Mouse (Mus musculus) gastrocnemius, postnatal 4 days (tissue): ENCODE data around the gene Ager. TPM values are rescaled to one million over a fixed set of nuclear protein-coding genes. Genes with fewer than 3 reads are reported as not detected.

Source experiments
- DNase-seq, 2 experiments: peaks; one replicate each; pipeline ENCODE4 v3.0.0; 2021 to 2022; ENCODE audit warnings: low spot score in 2 of 2, mixed read lengths in 2 of 2
- long read RNA-seq, 2 experiments: library from polyadenylated mRNA; stranded (forward); transcript quantifications; one replicate each; pipeline ENCODE4 v2.0.0; 2021
- total RNA-seq, 2 experiments: library from RNA; stranded (reverse); gene quantifications; 2 replicates each; pipeline ENCODE4 v1.2.3; 2021

Ager gene
- total RNA-seq = 1 to 10 TPM; 2.0 to 3.0 TPM
- long read RNA-seq, experiment 1, partial matches to known transcripts = 1 of 1 reads
- long read RNA-seq, experiment 1, other reads (novel, unspliced or antisense) = 0 of 1 reads
- long read RNA-seq, experiment 2, partial matches to known transcripts = 1 of 3 reads
- long read RNA-seq, experiment 2, other reads (novel, unspliced or antisense) = 1 of 3 reads

GRCm38 (mm10) chr17:34597566-34598095 lies at the start of gene Ager:
Gene Ager (plus strand): TSS chr17:34597862.
- DNase-seq = no peak

- no peak for DNase-seq
These were observed 48.5 kb upstream of the Ager start for GRCm38 (mm10) chr17:34549156-34549555.

GRCm38 (mm10) chr17:34549843-34550242 lies 47.8 kb upstream of the Ager start:
- no peak for DNase-seq

- DNase-seq = peak; percentile 66 to 76
These were observed 42.2 kb upstream of the Ager start for GRCm38 (mm10) chr17:34555483-34555882.

- DNase-seq = no peak
These were observed 41.3 kb upstream of the Ager start for GRCm38 (mm10) chr17:34556406-34556805.

GRCm38 (mm10) chr17:34557411-34557810 lies 40.3 kb upstream of the Ager start:
- no peak for DNase-seq

GRCm38 (mm10) chr17:34559116-34559515 lies 38.5 kb upstream of the Ager start:
- no peak for DNase-seq

GRCm38 (mm10) chr17:34559895-34560294 lies 37.8 kb upstream of the Ager start:
- DNase-seq = no peak

- DNase-seq = no peak
These were observed 37.2 kb upstream of the Ager start for GRCm38 (mm10) chr17:34560438-34560837.

GRCm38 (mm10) chr17:34561200-34561599 lies 36.5 kb upstream of the Ager start:
- DNase-seq = peak in 1 of 2 experiments; percentile 7

GRCm38 (mm10) chr17:34562595-34562994 lies 35.1 kb upstream of the Ager start:
- DNase-seq = no peak

- DNase-seq = no peak
These were observed 34.3 kb upstream of the Ager start for GRCm38 (mm10) chr17:34563354-34563753.

GRCm38 (mm10) chr17:34564003-34564421 lies 33.6 kb upstream of the Ager start, which contains the start of gene Notch4:
Gene Notch4 (plus strand): TSS chr17:34564268.
- DNase-seq = no peak

GRCm38 (mm10) chr17:34564796-34565195 lies 32.9 kb upstream of the Ager start:
- DNase-seq = no peak

GRCm38 (mm10) chr17:34567311-34567710 lies 30.4 kb upstream of the Ager start:
- DNase-seq = no peak

GRCm38 (mm10) chr17:34568421-34568820 lies 29.2 kb upstream of the Ager start:
- no peak for DNase-seq

- DNase-seq = no peak
These were observed 27.7 kb upstream of the Ager start for GRCm38 (mm10) chr17:34569919-34570318.

GRCm38 (mm10) chr17:34571875-34572274 lies 25.8 kb upstream of the Ager start:
- DNase-seq = no peak

GRCm38 (mm10) chr17:34572361-34572760 lies 25.3 kb upstream of the Ager start:
- no peak for DNase-seq

GRCm38 (mm10) chr17:34576577-34576976 lies 21.1 kb upstream of the Ager start:
- DNase-seq = no peak

- no peak for DNase-seq
These were observed 19.6 kb upstream of the Ager start for GRCm38 (mm10) chr17:34578070-34578469.

- DNase-seq = no peak
These were observed 15.1 kb upstream of the Ager start for GRCm38 (mm10) chr17:34582528-34582927.

- no peak for DNase-seq
These were observed 14.3 kb upstream of the Ager start for GRCm38 (mm10) chr17:34583397-34583796.
